Mouse (Mus musculus): ENCODE data around the gene Fggy. TPM values are rescaled to one million over a fixed set of nuclear protein-coding genes. Genes with fewer than 3 reads are reported as not detected.

Fggy gene
- total RNA-seq, 2 experiments from 2014 or later: 7.9 to 9.9 TPM

GRCm38 (mm10) chr4:95897236-95897874, 340.0 kb downstream of the Fggy start:
- no peak for DNase-seq (ENCODE audit: low spot score in 2 of 2)

DNA sequence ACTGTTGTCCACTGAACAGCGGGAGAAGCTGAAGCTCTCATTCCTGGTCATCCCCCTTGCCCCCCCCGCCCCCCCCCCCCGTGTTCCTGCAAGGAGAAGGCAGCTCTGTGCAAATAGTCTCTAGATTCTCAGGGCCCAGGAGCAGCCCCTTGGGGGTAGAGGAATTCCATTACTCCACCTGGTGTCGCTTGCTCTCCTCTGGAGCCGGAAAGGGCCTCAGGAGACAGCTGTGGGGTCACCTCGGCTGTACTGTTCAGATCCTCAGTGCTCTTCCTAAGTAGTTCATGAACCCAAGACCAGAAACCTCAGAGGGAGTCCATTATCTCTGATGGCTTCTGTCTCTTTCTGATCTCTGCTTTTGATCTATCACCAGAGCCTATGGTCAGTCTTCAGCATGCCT, 341.4 kb downstream of the Fggy start:
- DNase-seq (ENCODE audit: low spot score in 2 of 2): no peak

DNA sequence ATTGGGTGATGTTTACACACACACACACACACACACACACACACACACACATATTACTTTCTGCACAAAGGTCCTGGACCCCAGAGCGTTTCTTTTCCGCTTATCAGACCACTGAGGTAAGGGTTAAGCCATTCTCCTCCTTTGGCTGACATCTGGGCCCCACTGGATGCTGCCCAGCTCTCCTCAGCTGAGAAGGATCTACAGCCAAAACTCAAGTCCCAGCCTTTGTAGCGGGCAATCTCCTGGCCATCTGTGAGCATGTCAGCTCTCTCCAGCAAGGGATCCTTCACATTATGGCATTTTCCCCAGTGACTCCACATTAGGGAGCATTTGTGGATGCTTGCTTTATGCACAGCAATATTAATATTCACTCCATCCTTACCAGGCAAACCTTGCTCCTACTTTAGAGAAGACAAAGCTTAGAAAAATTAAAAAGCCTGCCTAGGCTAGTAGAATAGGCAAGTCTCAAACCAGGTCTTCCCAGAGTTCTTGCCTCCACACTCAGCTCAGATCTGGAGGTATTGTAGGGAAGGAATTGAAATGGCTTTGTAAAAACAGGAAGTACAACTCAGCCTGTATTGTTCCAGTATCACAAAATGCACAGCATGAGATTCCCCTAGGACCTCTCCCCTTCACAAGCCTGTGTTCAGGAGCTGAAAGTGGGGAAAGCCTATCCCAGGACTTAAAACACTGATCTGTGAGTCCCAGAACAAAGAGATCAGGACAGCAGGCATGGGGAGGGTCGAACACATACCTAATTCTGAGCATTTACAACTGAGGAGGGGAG, 342.8 kb downstream of the Fggy start:
- no peak for DNase-seq (ENCODE audit: low spot score in 2 of 2)

DNA sequence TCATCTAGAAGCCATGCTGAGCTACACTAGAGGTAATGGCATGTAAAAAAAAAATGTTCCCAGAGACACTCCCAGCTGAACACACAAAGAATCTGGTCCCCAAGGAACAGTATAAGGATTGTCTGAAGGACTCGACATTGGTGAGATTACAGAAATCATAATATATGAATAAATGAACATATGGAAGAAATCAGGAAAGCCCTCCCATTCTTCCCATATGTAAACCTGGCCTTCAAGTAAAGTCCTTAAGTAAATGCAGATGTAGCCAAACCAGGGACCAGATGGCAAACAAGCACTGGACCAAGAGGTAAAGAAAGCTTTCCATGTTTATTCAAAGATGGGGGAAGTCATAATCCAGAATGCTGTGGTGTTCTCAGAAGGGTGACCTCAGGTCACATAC, 343.5 kb downstream of the Fggy start:
- DNase-seq (ENCODE audit: low spot score in 2 of 2): no peak

GRCm38 (mm10) chr4:95906141-95906540, 348.8 kb downstream of the Fggy start:
- DNase-seq (ENCODE audit: low spot score in 2 of 2): no peak

- no peak for DNase-seq (ENCODE audit: low spot score in 2 of 2)
These were observed 352.7 kb downstream of the Fggy start for GRCm38 (mm10) chr4:95909689-95910654.

DNA sequence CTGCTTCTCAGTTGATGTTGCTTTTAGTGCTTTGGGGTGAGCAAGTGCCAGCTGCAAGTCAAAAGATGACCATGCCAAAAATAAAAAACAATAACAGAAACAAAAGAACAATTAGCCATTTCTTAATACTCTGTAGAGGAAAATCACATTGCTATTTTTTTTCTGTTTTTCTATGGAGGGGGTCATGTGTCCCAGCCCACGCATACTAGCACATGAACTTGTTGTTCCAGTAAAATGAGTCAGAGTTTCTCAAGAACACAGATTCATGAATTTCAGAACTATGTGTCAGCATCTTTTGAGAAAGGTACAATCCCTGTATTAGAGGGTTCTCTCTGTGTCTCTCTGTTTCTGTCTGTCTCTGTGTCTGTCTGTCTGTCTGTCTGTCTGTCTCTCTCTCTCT, 355.7 kb downstream of the Fggy start:
- DNase-seq (ENCODE audit: low spot score in 2 of 2): no peak

- DNase-seq (ENCODE audit: low spot score in 2 of 2): no peak
These were observed 358.6 kb downstream of the Fggy start for GRCm38 (mm10) chr4:95915628-95916579.

- DNase-seq (ENCODE audit: low spot score in 2 of 2): no peak
These were observed 360.4 kb downstream of the Fggy start for GRCm38 (mm10) chr4:95917703-95918102.

GRCm38 (mm10) chr4:95920448-95920847, 363.1 kb downstream of the Fggy start:
- DNase-seq (ENCODE audit: low spot score in 2 of 2): no peak

DNA sequence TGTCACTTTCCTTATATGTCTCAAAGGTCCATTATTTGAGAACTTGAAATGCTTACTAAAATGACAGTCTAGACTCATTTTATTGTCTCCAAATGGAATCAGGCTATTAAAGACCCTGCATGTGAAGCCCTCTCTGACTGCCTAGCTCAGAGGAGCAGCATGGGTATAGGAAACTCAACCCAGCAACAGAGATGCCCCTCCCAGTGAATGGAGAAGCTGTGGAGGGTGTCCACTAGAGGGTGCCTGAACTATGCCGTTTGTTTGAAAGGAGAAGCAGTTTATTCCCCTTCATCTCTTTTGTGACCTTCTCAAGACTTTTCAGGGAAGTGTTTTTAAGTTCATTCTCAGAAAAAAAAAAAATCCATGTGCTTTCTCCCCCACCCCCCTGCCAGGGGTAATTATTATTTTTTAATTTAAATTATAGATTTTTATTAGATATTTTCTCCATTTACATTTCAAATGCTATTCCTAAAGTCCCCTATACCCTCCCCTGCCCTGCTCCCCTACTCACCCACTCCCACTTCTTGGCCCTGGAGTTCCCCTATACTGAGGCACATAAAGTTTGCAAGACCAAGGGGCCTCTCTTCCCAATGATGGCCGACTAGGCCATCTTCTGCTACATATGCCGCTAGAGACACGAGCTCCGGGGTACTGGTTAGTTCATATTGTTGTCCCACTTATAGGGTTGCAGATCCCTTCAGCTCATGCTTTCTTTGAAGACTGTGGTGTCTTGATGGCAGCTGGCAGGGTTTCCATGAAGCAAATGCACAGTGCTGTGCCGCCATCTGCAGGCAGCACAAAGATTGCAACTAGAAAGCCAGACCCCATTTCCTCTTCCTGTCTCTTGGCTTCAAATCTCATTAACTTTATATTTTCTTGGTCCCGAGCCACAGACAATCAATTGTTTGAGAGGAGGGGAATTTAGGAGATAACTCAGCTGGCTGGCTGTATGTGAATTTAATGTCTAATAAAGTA, 367.2 kb downstream of the Fggy start:
- peak; percentile 83 to 89 for DNase-seq (ENCODE audit: low spot score in 2 of 2)

- DNase-seq (ENCODE audit: low spot score in 2 of 2): no peak
These were observed 371.5 kb downstream of the Fggy start for GRCm38 (mm10) chr4:95928846-95929245.

DNA sequence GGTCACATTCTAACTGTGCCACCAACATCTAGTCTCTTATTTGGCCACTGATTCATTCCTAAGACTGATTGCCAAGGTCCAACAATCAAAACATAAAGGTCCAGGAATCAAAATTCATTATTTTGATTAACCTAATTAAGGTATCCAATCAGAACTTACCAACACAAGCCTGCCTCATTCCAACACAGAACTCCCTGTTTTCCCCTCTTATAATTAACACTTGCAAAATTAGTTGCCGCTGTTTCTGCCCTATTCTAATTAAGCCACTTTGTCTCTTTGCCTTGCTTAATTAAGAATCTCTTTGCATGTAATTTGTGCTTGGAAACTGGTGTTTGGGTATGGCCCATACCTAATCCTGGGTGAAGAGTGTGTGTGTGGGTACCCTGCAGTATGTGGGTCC, 372.6 kb downstream of the Fggy start:
- DNase-seq (ENCODE audit: low spot score in 2 of 2): no peak

GRCm38 (mm10) chr4:95931331-95931730, 374.0 kb downstream of the Fggy start:
- no peak for DNase-seq (ENCODE audit: low spot score in 2 of 2)

GRCm38 (mm10) chr4:95933801-95934356, 376.6 kb downstream of the Fggy start:
- no peak for DNase-seq (ENCODE audit: low spot score in 2 of 2)

- no peak for DNase-seq (ENCODE audit: low spot score in 2 of 2)
These were observed 377.2 kb downstream of the Fggy start for GRCm38 (mm10) chr4:95934384-95935035.

DNA sequence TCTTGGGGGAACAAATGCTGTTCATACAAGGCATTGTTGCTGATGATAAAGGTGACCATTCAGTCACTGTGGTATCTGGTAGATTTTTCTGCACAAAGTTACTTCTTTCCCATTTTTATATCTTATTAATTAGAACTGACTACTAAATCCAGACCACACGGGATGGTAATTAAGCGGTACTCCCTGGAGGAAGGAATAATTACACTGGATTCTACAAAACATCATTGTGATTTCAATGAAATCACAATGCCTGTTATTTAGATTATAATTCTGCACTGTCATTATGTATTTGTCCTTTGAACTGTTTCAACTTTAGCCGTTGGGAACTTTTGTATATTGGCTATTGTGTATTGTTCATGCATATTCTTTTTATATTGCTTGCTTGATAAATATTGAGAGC, 381.4 kb downstream of the Fggy start:
- DNase-seq (ENCODE audit: low spot score in 2 of 2): no peak

DNA sequence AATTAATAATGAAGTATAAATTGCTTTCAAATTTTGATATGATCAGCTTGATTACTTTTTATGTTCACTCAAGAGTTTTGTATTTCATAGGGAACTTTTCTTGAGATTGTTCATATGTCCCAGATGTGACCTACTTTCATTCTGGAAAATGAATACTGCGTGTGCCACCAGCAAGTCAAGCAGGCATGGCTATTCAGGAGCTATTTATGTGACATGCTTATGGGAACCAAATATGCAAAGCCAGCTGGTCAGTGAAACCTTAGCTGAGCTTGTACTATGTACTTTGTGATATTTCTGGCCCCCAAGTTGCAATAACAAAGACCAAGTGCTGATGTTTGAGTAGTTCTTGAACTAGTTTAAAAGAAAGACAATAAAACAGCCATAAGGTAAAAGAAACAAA, 390.6 kb downstream of the Fggy start:
- no peak for DNase-seq (ENCODE audit: low spot score in 2 of 2)

DNA sequence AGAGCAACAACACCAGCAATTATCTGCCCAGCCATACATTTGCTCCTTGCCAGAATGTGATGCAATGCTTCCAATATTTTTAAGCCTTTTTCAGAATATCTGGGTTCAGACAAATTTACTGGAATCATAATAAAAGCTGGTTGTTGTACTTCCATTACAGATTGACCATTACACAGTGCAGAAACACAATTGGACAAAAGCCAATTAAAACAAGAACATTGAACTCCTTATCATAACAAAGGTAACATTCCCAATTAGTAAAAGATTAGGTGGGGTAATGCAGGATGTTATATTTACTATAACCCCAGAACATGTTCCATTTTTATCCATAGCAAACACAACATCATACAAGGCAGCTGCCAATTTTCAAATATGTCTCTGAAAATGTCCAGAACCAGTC, 396.0 kb downstream of the Fggy start:
- no peak for DNase-seq (ENCODE audit: low spot score in 2 of 2)

All from layer of hippocampus, postnatal 10 days (tissue).